Mouse (Mus musculus) retina, adult 2 months (tissue): Measurements from ENCODE around the gene Gm6592.
A peak's percentile ranks its signal among the peaks of the same experiment; 100 is the strongest.
"Not testable (repeated sequence)": the region's sequence is repeated elsewhere in the genome, so short reads cannot be mapped to it uniquely, and the experiment has no call there.

ENCODE experiments used
- DNase-seq: peaks from one replicate; pipeline ENCODE4 v3.0.0-alpha.2; 2012; ENCODE audit warnings: low read depth, low spot score

The Gm6592 gene

GRCm38 (mm10) chrX:8843694-8844093 lies at the start of gene Gm6592:
Gene Gm6592, plus strand, starts transcription at chrX:8843994.
- DNase-seq = no peak

GRCm38 (mm10) chrX:8803391-8803790 lies 40.4 kb upstream of the Gm6592 start, which contains the start of gene Ssxb5:
Gene Ssxb5, plus strand, starts transcription at chrX:8803691.
- not testable (repeated sequence) for DNase-seq

- peak; percentile 9 for DNase-seq
Measured at GRCm38 (mm10) chrX:8832043-8832442, 11.8 kb upstream of the Gm6592 start.

GRCm38 (mm10) chrX:8852486-8852885 lies 8.7 kb downstream of the Gm6592 start:
- DNase-seq = no peak

- peak; percentile 36 for DNase-seq
Measured at GRCm38 (mm10) chrX:8864331-8864730, 20.5 kb downstream of the Gm6592 start.

- not testable (repeated sequence) for DNase-seq
Measured at GRCm38 (mm10) chrX:8873953-8874352, 30.2 kb downstream of the Gm6592 start, which contains the start of gene Gm5751. Gene Gm5751, plus strand, starts transcription at chrX:8874253.

- DNase-seq = no peak
Measured at GRCm38 (mm10) chrX:8884336-8884735, 40.5 kb downstream of the Gm6592 start.

GRCm38 (mm10) chrX:8891975-8892342 lies 48.2 kb downstream of the Gm6592 start:
- no peak for DNase-seq

GRCm38 (mm10) chrX:8892343-8893155 lies 48.8 kb downstream of the Gm6592 start, which contains the start of gene B630019K06Rik:
Gene B630019K06Rik, plus strand, starts transcription at chrX:8892382.
- no peak for DNase-seq

- DNase-seq = no peak
Measured at GRCm38 (mm10) chrX:8893182-8893651, 49.4 kb downstream of the Gm6592 start.
